Mouse (Mus musculus) kidney, adult 2 months (tissue): Measurements from ENCODE around the gene Nkx2-3.

Experiments used
- CTCF ChIP-seq: fragments of 200-500 bp; conservative IDR thresholded peaks from 2 replicates; pipeline ENCODE4 v1.5.1; 2011; ENCODE audit warnings: low read depth, mild to moderate bottlenecking, control low read depth, low read length, moderate library complexity, mixed read lengths; ENCODE audit not compliant: insufficient read depth, insufficient read length
- POLR2A ChIP-seq: fragments of 200-500 bp; IDR thresholded peaks from one replicate; pipeline ENCODE4 v1.6.1; 2011; ENCODE audit warnings: low read depth, low read length, control low read depth

DNA sequence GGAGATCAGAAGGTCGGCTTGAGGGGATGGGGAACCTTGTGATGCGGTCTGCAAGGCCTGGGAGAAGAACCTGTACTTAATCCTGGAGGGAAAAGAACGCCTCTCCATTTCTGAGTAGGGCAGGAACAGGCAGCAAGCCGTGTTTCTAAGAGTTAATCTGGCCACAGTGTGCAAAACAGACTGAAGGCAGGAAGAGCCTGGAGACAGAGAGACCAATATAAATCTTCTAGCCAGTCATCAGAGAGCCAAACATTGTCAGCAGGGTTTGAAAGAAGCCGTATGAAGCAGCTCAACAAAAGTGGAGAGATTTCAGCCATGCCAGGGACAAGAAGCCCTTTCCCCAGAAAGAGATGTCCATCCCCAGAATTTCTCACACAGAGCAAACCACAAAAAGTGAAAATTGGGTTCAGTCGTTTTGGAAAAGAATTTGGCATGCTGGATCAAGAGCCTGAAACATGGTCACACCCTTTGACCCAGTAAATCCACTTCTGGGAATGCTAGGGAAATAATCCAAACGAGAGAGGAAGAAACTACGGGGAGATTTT lies 39.2 kb downstream of the Nkx2-3 start:
- TF ChIP-seq CTCF (no peak), POLR2A (no peak)
